8 mouse cellular contexts compared by ENCODE assay signal in genomic region chr11:75572301-75572791, GRCm38 (mm10). TPM values are rescaled to one million over a fixed set of nuclear protein-coding genes. Genes with fewer than 3 reads are reported as not detected.
DNase-seq lines count a peak whose midpoint lies in the region; ATAC-seq lines count a peak whose summit lies in the region.

No protein-coding gene starts in this region.

- intact Hi-C loops in heart, postnatal 36 days (cut with DNase I), result loop anchor here (2.0 to 10.0 kb wide), 3 partner anchors 120 to 378 kb away; partner anchors contain the start of genes Dph1, Rtn4rl1 and Wdr81

- H3K9me3 ChIP-seq in heart, embryonic 15.5 days (replicated peaks), result no peaks in the 10 kb centered on the region
- no peaks in the 10 kb centered on the region for H3K9me3 ChIP-seq in hindbrain, embryonic 12.5 days (replicated peaks)
- no peaks in the 10 kb centered on the region for H3K9me3 ChIP-seq in midbrain, embryonic 11.5 days (ENCODE audit: control insufficient read depth, low read length)

- peak overlapping the region; percentile 16; the same call in 1 of the 2 replicates for H3K4me2 ChIP-seq in heart, embryonic 15.5 days
- peak overlapping the region; percentile 22 for H3K4me2 ChIP-seq in hindbrain, embryonic 12.5 days (replicated peaks)
- no peak overlapping the region for H3K4me2 ChIP-seq in midbrain, embryonic 11.5 days

- no peak for DNase-seq in heart, postnatal 36 days
- DNase-seq in embryo, embryonic 11 days, result peak; percentile 25
- DNase-seq in midbrain, embryonic 11.5 days (ENCODE audit: low spot score, missing footprints), result peak; percentile 88
- peak; percentile 58 for DNase-seq in thymus, postnatal 14 days
- no peak for DNase-seq in urinary bladder, postnatal 14 days (ENCODE audit: low spot score)

- no peaks in the 10 kb centered on the region for H3K36me3 ChIP-seq in heart, embryonic 15.5 days
- peaks cover 29% of the 10 kb centered on the region for H3K36me3 ChIP-seq in hindbrain, embryonic 12.5 days
- H3K36me3 ChIP-seq in midbrain, embryonic 11.5 days (ENCODE audit: control insufficient read depth, insufficient read depth, low read length), result no peaks in the 10 kb centered on the region

- H3K4me3 ChIP-seq in heart, embryonic 15.5 days, result no peak overlapping the region
- H3K4me3 ChIP-seq in hindbrain, embryonic 12.5 days, result no peak overlapping the region
- no peak overlapping the region for H3K4me3 ChIP-seq in midbrain, embryonic 11.5 days (ENCODE audit: low read depth, low read length)

- no peak for ATAC-seq in heart, embryonic 15.5 days (replicated peaks; ENCODE audit: insufficient number of reproducible peaks, insufficient read depth, low FRiP score, low read depth)
- peak; percentile 16; the same call in 1 of the 2 replicates for ATAC-seq in hindbrain, embryonic 12.5 days (ENCODE audit: low FRiP score)
- ATAC-seq in midbrain, embryonic 11.5 days (ENCODE audit: low FRiP score), result no peak
- no peak for ATAC-seq in activated CD4-positive, CD25-positive, alpha-beta regulatory T cell, adult 4 months

- peaks cover 17% of the 10 kb centered on the region for H3K4me1 ChIP-seq in heart, embryonic 15.5 days (replicated peaks)
- H3K4me1 ChIP-seq in hindbrain, embryonic 12.5 days, result peaks cover 21% of the 10 kb centered on the region
- peaks cover 12% of the 10 kb centered on the region for H3K4me1 ChIP-seq in midbrain, embryonic 11.5 days (ENCODE audit: control insufficient read depth, insufficient read depth, low read length)

- 0 out of 2 replicates have a peak overlapping the region, but pooled peaks have one; percentile 38 for H3K27ac ChIP-seq in heart, embryonic 15.5 days
- H3K27ac ChIP-seq in hindbrain, embryonic 12.5 days, result peak overlapping the region; percentile 82
- peak overlapping the region; percentile 46 for H3K27ac ChIP-seq in midbrain, embryonic 11.5 days (ENCODE audit: low read depth, low read length)

- WGBS in heart, embryonic 15.5 days, result 27% methylated on average over 10 of the region's 10 CpGs
- 11% methylated on average over 10 of the region's 10 CpGs for WGBS in hindbrain, embryonic 12.5 days
- WGBS in midbrain, embryonic 11.5 days, result 14% methylated on average over 10 of the region's 10 CpGs

- peaks cover 38% of the 10 kb centered on the region for H3K27me3 ChIP-seq in heart, embryonic 15.5 days
- 0 out of 2 replicates have a peak, but pooled peaks cover 4% of the 10 kb centered on the region for H3K27me3 ChIP-seq in hindbrain, embryonic 12.5 days
- H3K27me3 ChIP-seq in midbrain, embryonic 11.5 days (ENCODE audit: control insufficient read depth, insufficient read depth, low read length), result no peaks in the 10 kb centered on the region

- no peak overlapping the region; the same call in 1 of the 2 replicates for H3K9ac ChIP-seq in heart, embryonic 15.5 days
- H3K9ac ChIP-seq in hindbrain, embryonic 12.5 days, result peak overlapping the region; percentile 49
- H3K9ac ChIP-seq in midbrain, embryonic 11.5 days (ENCODE audit: low read length), result peak overlapping the region; percentile 48

RNA-seq across cellular contexts. Expression of gene Pitpna, which starts 15.6 kb away (rescaled TPM):
- 63.4 and 75.2 TPM in 2 replicates for polyA plus RNA-seq in heart, embryonic 15.5 days (2015; fragmentation: Nextera tagmentation; extraction: Ambion mirVana)
- 100 to 1,000 TPM; 103 to 112 TPM for total RNA-seq in heart, postnatal 36 days (2021)
- 116 and 125 TPM in 2 replicates for polyA plus RNA-seq in hindbrain, embryonic 12.5 days (2016; fragmentation: Nextera tagmentation; extraction: Ambion mirVana)
- 87.9 and 90.7 TPM in 2 replicates for polyA plus RNA-seq in midbrain, embryonic 11.5 days (2014; fragmentation: Nextera tagmentation; extraction: Ambion mirVana)
- 10 to 100 TPM; 24.3 to 47.6 TPM for polyA plus RNA-seq in activated CD4-positive, CD25-positive, alpha-beta regulatory T cell, adult 4 months (2017; shearing (Covaris generic))

RNA-seq across cellular contexts. Expression of gene Slc43a2, which starts 40.9 kb away (rescaled TPM):
- 2.6 and 5.1 TPM in 2 replicates for polyA plus RNA-seq in heart, embryonic 15.5 days (2015; fragmentation: Nextera tagmentation; extraction: Ambion mirVana)
- 10 to 100 TPM; 17.7 to 22.2 TPM for total RNA-seq in heart, postnatal 36 days (2021)
- polyA plus RNA-seq in hindbrain, embryonic 12.5 days (2016; fragmentation: Nextera tagmentation; extraction: Ambion mirVana), result 15.9 and 16.5 TPM in 2 replicates
- polyA plus RNA-seq in midbrain, embryonic 11.5 days (2014; fragmentation: Nextera tagmentation; extraction: Ambion mirVana), result 3.3 and 3.7 TPM in 2 replicates
- 10 to 100 TPM; 18.3 to 18.7 TPM for polyA plus RNA-seq in activated CD4-positive, CD25-positive, alpha-beta regulatory T cell, adult 4 months (2017; shearing (Covaris generic))

RNA-seq across cellular contexts. Expression of gene Inpp5k, which starts 58.4 kb away (rescaled TPM):
- polyA plus RNA-seq in heart, embryonic 15.5 days (2015; fragmentation: Nextera tagmentation; extraction: Ambion mirVana), result 19.6 and 28.8 TPM in 2 replicates
- 10 to 100 TPM; 32.7 to 33.5 TPM for total RNA-seq in heart, postnatal 36 days (2021)
- 28.7 and 30.3 TPM in 2 replicates for polyA plus RNA-seq in hindbrain, embryonic 12.5 days (2016; fragmentation: Nextera tagmentation; extraction: Ambion mirVana)
- 23.7 and 25.6 TPM in 2 replicates for polyA plus RNA-seq in midbrain, embryonic 11.5 days (2014; fragmentation: Nextera tagmentation; extraction: Ambion mirVana)
- 100 to 1,000 TPM; 109 to 120 TPM for polyA plus RNA-seq in activated CD4-positive, CD25-positive, alpha-beta regulatory T cell, adult 4 months (2017; shearing (Covaris generic))

RNA-seq across cellular contexts. Expression of gene Scarf1, which starts 59.0 kb away (rescaled TPM):
- polyA plus RNA-seq in heart, embryonic 15.5 days (2015; fragmentation: Nextera tagmentation; extraction: Ambion mirVana), result 10.4 and 13.0 TPM in 2 replicates
- 10 to 100 TPM in 1 of 2 experiments, 1 to 10 TPM in 1; 9.1 to 10.3 TPM for total RNA-seq in heart, postnatal 36 days (2021)
- 5.7 and 5.8 TPM in 2 replicates for polyA plus RNA-seq in hindbrain, embryonic 12.5 days (2016; fragmentation: Nextera tagmentation; extraction: Ambion mirVana)
- polyA plus RNA-seq in midbrain, embryonic 11.5 days (2014; fragmentation: Nextera tagmentation; extraction: Ambion mirVana), result 2.9 and 3.4 TPM in 2 replicates
- polyA plus RNA-seq in activated CD4-positive, CD25-positive, alpha-beta regulatory T cell, adult 4 months (2017; shearing (Covaris generic)), result under 1 TPM; 0.42 to 0.47 TPM

Comparison
In these comparisons a context has a peak if more than half of its experiments do, and no peak if none do; other contexts are left out.
1. DNase-seq: peak in embryo, embryonic 11 days (single experiment), midbrain, embryonic 11.5 days (single experiment) and thymus, postnatal 14 days (single experiment); none in heart, postnatal 36 days (0 of 2) and urinary bladder, postnatal 14 days (single experiment).
2. Peak in every context shown above with its lines, with median percentiles within 50 percentile points of each other: H3K27ac ChIP-seq.